Mouse (Mus musculus): Measurements from ENCODE around the gene Otulin. TPM values are rescaled to one million over a fixed set of nuclear protein-coding genes. Genes with fewer than 3 reads are reported as not detected.

Otulin gene
- polyA plus RNA-seq, 1 experiment, result 53.1 TPM

DNA sequence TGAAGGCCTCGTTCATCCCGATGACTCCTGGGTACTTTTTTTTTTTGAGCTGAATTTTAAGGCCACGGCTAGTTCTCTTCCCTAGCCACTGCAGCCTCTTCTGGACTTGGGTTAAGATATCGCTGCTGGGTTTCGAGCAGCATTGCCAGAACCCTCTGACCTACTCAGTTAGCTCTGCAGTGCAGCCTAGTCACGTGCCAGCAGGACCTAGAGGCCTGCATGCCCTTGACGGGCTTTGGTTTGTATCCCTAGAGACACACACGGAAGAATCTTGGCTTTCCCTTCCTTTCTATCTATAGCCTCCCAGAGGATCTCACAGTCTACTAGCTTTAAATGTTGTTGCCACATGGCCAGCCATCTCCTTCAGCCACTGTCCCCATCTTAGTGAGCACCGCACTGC is 90.7 kb downstream of the Otulin start:
- DNase-seq (ENCODE audit: low read depth in 1 of 2, low spot score in 2 of 2), result no peak
- WGBS, result 86% methylated on average over 9 of the region's 9 CpGs
- Histone ChIP-seq H3K27me3 (ENCODE audit: control insufficient read depth, insufficient read depth, low read length) (no peaks in the 10 kb centered on the region), H3K27ac (ENCODE audit: insufficient read depth, low read length) (no peak overlapping the region), H3K36me3 (ENCODE audit: control insufficient read depth, insufficient read depth, low read length) (no peaks in the 10 kb centered on the region), H3K4me3 (ENCODE audit: extremely low read depth, insufficient read depth, insufficient read length) (no peak overlapping the region), H3K4me1 (ENCODE audit: control insufficient read depth, insufficient read depth, insufficient read length) (no peaks in the 10 kb centered on the region)
- TF ChIP-seq POLR2A (IDR thresholded peaks at IDR 0.05; ENCODE audit: low read depth, low read length) (no peak), CTCF (IDR thresholded peaks at IDR 0.05; ENCODE audit: extremely low read depth, insufficient read depth, insufficient read length, insufficient replicate concordance) (no peak)

DNA sequence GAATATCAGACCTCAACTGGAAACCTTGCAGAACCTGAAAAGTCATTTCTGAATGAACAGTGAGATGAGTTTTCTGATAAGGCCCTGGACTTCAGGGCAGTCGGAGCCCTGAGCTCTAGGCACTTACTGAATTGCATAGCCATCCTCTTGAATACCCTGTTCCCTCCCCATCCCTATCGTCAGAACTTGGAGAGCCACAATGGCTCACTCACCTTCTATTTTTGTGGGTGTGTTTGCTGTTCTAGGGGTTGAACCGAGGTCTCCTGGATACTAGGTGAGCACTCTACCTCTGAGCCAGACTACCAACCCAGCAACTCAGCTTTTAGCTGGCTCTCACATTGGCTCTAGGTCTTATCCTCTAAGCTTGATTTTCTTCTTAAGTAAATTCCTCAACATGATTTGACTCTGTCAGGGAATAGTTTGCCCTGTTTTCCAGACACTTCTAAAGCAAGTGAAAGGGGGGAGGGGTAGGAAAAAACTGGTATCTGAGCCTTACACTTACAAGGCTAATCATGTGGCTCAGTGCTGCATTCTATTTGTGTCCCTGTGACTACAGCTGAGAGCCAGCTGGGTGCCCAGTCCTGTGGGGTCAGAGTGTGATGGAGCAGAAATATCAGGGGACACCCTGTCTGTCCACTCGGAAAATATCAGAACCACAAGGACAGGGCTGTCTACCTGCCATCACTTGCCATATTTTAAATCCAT is 92.8 kb downstream of the Otulin start:
- Histone ChIP-seq H3K4me3 (ENCODE audit: extremely low read depth, insufficient read depth, insufficient read length) (no peak overlapping the region), H3K27ac (ENCODE audit: insufficient read depth, low read length) (no peak overlapping the region), H3K27me3 (ENCODE audit: control insufficient read depth, insufficient read depth, low read length) (no peaks in the 10 kb centered on the region), H3K4me1 (ENCODE audit: control insufficient read depth, insufficient read depth, insufficient read length) (no peaks in the 10 kb centered on the region), H3K36me3 (ENCODE audit: control insufficient read depth, insufficient read depth, low read length) (no peaks in the 10 kb centered on the region)
- no peak for DNase-seq (ENCODE audit: low read depth in 1 of 2, low spot score in 2 of 2)
- 87% methylated on average over 4 of the region's 4 CpGs for WGBS
- TF ChIP-seq POLR2A (IDR thresholded peaks at IDR 0.05; ENCODE audit: low read depth, low read length) (no peak), CTCF (IDR thresholded peaks at IDR 0.05; ENCODE audit: extremely low read depth, insufficient read depth, insufficient read length, insufficient replicate concordance) (no peak)

DNA sequence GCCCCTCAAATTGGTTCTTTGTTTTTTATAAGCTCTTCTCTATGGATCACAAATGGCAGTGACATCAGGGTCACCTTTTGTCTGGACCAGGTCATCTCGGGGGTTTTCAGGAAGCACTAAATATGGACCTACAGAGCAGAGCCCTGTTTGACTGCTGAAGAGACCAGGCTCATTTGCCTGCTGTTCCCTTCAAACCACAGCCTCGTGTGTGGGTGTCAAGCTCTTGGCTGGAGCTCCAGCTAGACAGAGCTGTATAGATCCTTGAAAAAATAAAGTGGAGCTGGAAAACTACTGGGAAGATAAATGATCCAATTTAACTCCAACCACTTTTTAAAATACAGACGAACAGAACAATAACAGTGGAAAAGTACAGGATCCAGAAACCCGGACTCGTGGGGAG is 93.7 kb downstream of the Otulin start:
- Histone ChIP-seq H3K27me3 (ENCODE audit: control insufficient read depth, insufficient read depth, low read length) (no peaks in the 10 kb centered on the region), H3K4me3 (ENCODE audit: extremely low read depth, insufficient read depth, insufficient read length) (no peak overlapping the region), H3K4me1 (ENCODE audit: control insufficient read depth, insufficient read depth, insufficient read length) (no peaks in the 10 kb centered on the region), H3K36me3 (ENCODE audit: control insufficient read depth, insufficient read depth, low read length) (no peaks in the 10 kb centered on the region), H3K27ac (ENCODE audit: insufficient read depth, low read length) (no peak overlapping the region)
- 73% methylated on average over 5 of the region's 5 CpGs for WGBS
- DNase-seq (ENCODE audit: low read depth in 1 of 2, low spot score in 2 of 2), result no peak
- TF ChIP-seq POLR2A (IDR thresholded peaks at IDR 0.05; ENCODE audit: low read depth, low read length) (no peak), CTCF (IDR thresholded peaks at IDR 0.05; ENCODE audit: extremely low read depth, insufficient read depth, insufficient read length, insufficient replicate concordance) (no peak)

DNA sequence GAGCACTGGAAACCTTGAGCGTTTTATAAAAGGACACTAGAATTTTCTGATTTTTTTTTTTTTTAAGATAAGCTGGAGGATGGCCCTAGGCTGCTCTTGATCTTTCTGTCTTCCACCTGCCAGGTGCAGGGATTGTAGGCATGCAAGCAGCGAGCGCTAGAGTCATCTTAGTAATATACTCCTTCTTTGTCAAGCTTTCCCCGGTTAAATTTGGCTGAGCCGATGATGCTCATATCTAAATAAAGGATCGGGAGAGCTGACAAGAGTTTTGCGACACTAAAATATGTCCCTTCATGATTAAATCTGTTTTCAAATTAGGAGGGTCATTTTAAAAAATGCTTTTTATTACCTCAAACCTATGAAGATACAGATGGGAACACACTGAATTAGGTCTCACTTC is 94.3 kb downstream of the Otulin start:
- no peaks in the 10 kb centered on the region for H3K27me3 ChIP-seq (ENCODE audit: control insufficient read depth, insufficient read depth, low read length)
- no peaks in the 10 kb centered on the region for H3K4me1 ChIP-seq (ENCODE audit: control insufficient read depth, insufficient read depth, insufficient read length)
- 96% methylated on average over 7 of the region's 7 CpGs for WGBS
- H3K36me3 ChIP-seq (ENCODE audit: control insufficient read depth, insufficient read depth, low read length), result no peaks in the 10 kb centered on the region
- no peak overlapping the region for H3K27ac ChIP-seq (ENCODE audit: insufficient read depth, low read length)
- TF ChIP-seq POLR2A (IDR thresholded peaks at IDR 0.05; ENCODE audit: low read depth, low read length) (no peak), CTCF (IDR thresholded peaks at IDR 0.05; ENCODE audit: extremely low read depth, insufficient read depth, insufficient read length, insufficient replicate concordance) (no peak)
- H3K4me3 ChIP-seq (ENCODE audit: extremely low read depth, insufficient read depth, insufficient read length), result no peak overlapping the region
- DNase-seq (ENCODE audit: low read depth in 1 of 2, low spot score in 2 of 2), result no peak

DNA sequence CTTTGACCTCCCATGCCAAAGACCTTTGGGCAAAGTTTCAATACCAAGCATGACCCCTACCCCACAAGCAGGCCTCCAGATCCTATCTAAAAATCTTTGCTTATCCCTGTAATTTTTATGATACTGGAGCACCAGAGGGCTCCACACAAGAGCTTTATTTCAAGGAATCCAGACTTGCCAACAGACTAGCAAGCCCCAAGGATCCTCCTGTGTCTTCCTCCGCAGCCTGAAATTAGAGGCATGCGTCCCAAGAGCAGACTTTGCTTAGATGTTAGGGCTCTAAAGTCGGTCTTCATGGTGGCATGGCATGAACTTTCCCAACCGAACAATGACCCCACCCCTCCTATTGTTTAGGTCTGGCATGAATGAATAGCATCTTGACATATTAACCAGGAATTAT is 94.8 kb downstream of the Otulin start:
- DNase-seq (ENCODE audit: low read depth in 1 of 2, low spot score in 2 of 2), result no peak
- TF ChIP-seq POLR2A (IDR thresholded peaks at IDR 0.05; ENCODE audit: low read depth, low read length) (no peak), CTCF (IDR thresholded peaks at IDR 0.05; ENCODE audit: extremely low read depth, insufficient read depth, insufficient read length, insufficient replicate concordance) (no peak)
- no peak overlapping the region for H3K4me3 ChIP-seq (ENCODE audit: extremely low read depth, insufficient read depth, insufficient read length)
- no peak overlapping the region for H3K27ac ChIP-seq (ENCODE audit: insufficient read depth, low read length)
- no peaks in the 10 kb centered on the region for H3K36me3 ChIP-seq (ENCODE audit: control insufficient read depth, insufficient read depth, low read length)
- H3K4me1 ChIP-seq (ENCODE audit: control insufficient read depth, insufficient read depth, insufficient read length), result no peaks in the 10 kb centered on the region
- 91% methylated on average over 4 of the region's 4 CpGs for WGBS
- no peaks in the 10 kb centered on the region for H3K27me3 ChIP-seq (ENCODE audit: control insufficient read depth, insufficient read depth, low read length)

DNA sequence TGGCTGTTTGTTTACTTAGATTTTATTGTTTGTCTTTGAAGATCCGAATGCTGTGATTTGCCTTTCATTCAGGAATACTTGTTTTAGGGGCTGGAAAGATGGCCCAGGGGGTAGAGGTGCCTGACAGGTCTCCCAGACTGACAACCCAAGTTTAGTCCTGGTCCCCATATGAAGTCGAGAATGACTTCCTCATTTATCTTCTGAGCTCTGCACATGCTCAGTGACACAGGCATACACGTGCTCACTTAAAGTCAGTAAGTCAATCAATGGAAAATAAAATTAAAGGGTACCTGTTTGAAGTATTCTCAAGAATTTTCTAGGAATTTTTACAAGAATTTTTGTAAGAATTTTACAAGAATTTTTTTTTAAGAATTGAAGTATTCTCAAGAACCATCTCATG is 97.5 kb downstream of the Otulin start:
- H3K27me3 ChIP-seq (ENCODE audit: control insufficient read depth, insufficient read depth, low read length), result no peaks in the 10 kb centered on the region
- DNase-seq (ENCODE audit: low read depth in 1 of 2, low spot score in 2 of 2), result no peak
- no peak overlapping the region for H3K27ac ChIP-seq (ENCODE audit: insufficient read depth, low read length)
- no peak overlapping the region for H3K4me3 ChIP-seq (ENCODE audit: extremely low read depth, insufficient read depth, insufficient read length)
- no peak for TF ChIP-seq CTCF (IDR thresholded peaks at IDR 0.05; ENCODE audit: extremely low read depth, insufficient read depth, insufficient read length, insufficient replicate concordance)
- no peak for TF ChIP-seq POLR2A (IDR thresholded peaks at IDR 0.05; ENCODE audit: low read depth, low read length)
- no peaks in the 10 kb centered on the region for H3K36me3 ChIP-seq (ENCODE audit: control insufficient read depth, insufficient read depth, low read length)
- no peaks in the 10 kb centered on the region for H3K4me1 ChIP-seq (ENCODE audit: control insufficient read depth, insufficient read depth, insufficient read length)
- WGBS, result 44% methylated on average over 3 of the region's 3 CpGs

DNA sequence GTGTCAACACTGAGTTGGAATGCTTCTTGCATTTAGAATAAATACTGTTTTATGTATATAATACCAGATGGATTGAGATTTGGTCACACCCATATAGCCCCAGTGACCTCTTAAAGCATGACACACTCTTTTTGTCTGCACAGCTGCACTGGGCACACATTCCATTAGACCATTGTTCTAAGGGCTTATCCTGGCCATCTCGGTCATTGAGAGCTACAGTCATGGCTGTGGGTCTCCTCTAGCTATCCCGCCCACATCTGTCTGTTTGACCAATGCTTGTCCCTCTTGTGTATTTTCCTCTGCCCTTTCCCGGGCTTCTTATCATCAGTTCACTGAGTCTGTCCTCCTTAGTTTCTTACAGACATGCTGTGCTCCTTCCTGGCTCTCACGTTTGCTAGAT is 100.5 kb downstream of the Otulin start:
- H3K36me3 ChIP-seq (ENCODE audit: control insufficient read depth, insufficient read depth, low read length), result no peaks in the 10 kb centered on the region
- no peak overlapping the region for H3K27ac ChIP-seq (ENCODE audit: insufficient read depth, low read length)
- no peaks in the 10 kb centered on the region for H3K27me3 ChIP-seq (ENCODE audit: control insufficient read depth, insufficient read depth, low read length)
- WGBS, result 90% methylated on average over 4 of the region's 4 CpGs
- no peak overlapping the region for H3K4me3 ChIP-seq (ENCODE audit: extremely low read depth, insufficient read depth, insufficient read length)
- TF ChIP-seq POLR2A (IDR thresholded peaks at IDR 0.05; ENCODE audit: low read depth, low read length), result no peak
- no peak for TF ChIP-seq CTCF (IDR thresholded peaks at IDR 0.05; ENCODE audit: extremely low read depth, insufficient read depth, insufficient read length, insufficient replicate concordance)
- H3K4me1 ChIP-seq (ENCODE audit: control insufficient read depth, insufficient read depth, insufficient read length), result no peaks in the 10 kb centered on the region
- no peak for DNase-seq (ENCODE audit: low read depth in 1 of 2, low spot score in 2 of 2)
